Mouse (Mus musculus): ENCODE results near the gene Ttc28. TPM values are rescaled to one million over a fixed set of nuclear protein-coding genes. Genes with fewer than 3 reads are reported as not detected.

The Ttc28 gene
- polyA plus RNA-seq, 1 experiment: 0.04 TPM

DNA sequence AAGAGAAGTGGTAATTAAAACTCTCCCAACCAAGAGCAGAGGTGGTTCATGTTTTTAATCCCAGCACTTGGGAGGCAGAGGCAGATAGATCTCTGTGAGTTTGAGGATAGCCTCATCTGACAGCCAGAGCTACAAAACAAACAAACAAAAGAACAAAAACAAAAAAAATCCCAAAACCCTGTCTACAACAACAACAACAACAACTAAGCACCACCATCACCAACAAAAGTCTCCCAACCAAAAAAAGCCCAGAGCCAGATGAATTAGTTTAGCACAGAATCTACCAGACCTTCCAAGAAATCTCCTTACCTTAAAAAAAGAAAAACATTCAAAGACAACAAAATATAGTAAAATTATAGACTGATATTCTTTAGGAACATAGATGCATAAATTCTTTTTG is 20.7 kb downstream of the Ttc28 start:
- no peaks in the 10 kb centered on the region; the same call in 1 of the 2 replicates for H3K9me3 ChIP-seq (ENCODE audit: control insufficient read depth, low read length)
- no peaks in the 10 kb centered on the region for H3K4me1 ChIP-seq (ENCODE audit: control insufficient read depth)
- TF ChIP-seq TAL1 (IDR thresholded peaks at IDR 0.05; ENCODE audit: low read length): no peak
- TF ChIP-seq GATA1 (IDR thresholded peaks at IDR 0.05; ENCODE audit: low read length): no peak
- H3K27me3 ChIP-seq (ENCODE audit: control insufficient read depth): no peaks in the 10 kb centered on the region
- no peak overlapping the region for H3K4me3 ChIP-seq (replicated peaks)
- H3K36me3 ChIP-seq (ENCODE audit: control insufficient read depth): peaks cover 1% of the 10 kb centered on the region; the same call in 1 of the 2 replicates

DNA sequence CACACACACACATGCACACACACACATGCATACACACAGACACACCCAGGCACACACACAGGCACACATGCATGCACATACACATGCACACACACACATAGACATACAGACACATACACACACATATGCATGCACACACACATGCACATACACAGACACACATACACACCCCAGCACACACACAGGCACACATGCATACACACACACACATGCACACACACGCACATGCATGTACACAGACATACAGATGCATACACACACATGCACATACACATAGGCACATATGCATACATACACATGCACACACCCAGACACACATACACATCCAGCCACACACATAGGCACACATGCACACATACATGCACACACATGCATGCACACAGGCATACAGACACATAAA is 27.1 kb downstream of the Ttc28 start:
- Histone ChIP-seq H3K36me3 (ENCODE audit: control insufficient read depth) (no peaks in the 10 kb centered on the region), H3K4me3 (replicated peaks) (no peak overlapping the region), H3K9me3 (ENCODE audit: control insufficient read depth, low read length) (peaks cover 2% of the 10 kb centered on the region; the same call in 1 of the 2 replicates), H3K4me1 (ENCODE audit: control insufficient read depth) (peaks cover 2% of the 10 kb centered on the region; the same call in 1 of the 2 replicates), H3K27me3 (ENCODE audit: control insufficient read depth) (no peaks in the 10 kb centered on the region)
- TF ChIP-seq TAL1 (IDR thresholded peaks at IDR 0.05; ENCODE audit: low read length) (no peak), GATA1 (IDR thresholded peaks at IDR 0.05; ENCODE audit: low read length) (no peak)

DNA sequence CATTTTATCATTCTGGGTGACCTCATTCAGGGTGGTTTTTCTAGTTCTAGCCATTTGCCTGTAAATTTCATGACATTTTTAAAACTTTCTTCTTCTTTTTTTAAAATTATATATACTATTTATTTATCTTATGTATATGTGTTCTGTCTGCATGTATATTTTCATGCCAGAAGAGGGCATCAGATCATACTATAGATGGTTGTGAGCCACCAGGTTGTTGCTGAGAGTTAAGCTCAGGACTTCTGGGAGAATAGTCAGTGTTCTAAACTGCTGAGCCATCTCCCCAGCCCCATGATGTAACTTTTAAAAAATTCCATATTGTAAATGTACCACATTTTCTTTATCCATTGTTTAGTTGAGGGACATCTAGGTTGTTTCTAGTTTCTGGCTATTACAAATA is 29.3 kb downstream of the Ttc28 start:
- no peak overlapping the region for H3K4me3 ChIP-seq (replicated peaks)
- peaks cover 2% of the 10 kb centered on the region; the same call in 1 of the 2 replicates for H3K9me3 ChIP-seq (ENCODE audit: control insufficient read depth, low read length)
- peaks cover 2% of the 10 kb centered on the region; the same call in 1 of the 2 replicates for H3K4me1 ChIP-seq (ENCODE audit: control insufficient read depth)
- H3K36me3 ChIP-seq (ENCODE audit: control insufficient read depth): no peaks in the 10 kb centered on the region
- H3K27me3 ChIP-seq (ENCODE audit: control insufficient read depth): no peaks in the 10 kb centered on the region
- TF ChIP-seq TAL1 (IDR thresholded peaks at IDR 0.05; ENCODE audit: low read length): no peak
- no peak for TF ChIP-seq GATA1 (IDR thresholded peaks at IDR 0.05; ENCODE audit: low read length)

DNA sequence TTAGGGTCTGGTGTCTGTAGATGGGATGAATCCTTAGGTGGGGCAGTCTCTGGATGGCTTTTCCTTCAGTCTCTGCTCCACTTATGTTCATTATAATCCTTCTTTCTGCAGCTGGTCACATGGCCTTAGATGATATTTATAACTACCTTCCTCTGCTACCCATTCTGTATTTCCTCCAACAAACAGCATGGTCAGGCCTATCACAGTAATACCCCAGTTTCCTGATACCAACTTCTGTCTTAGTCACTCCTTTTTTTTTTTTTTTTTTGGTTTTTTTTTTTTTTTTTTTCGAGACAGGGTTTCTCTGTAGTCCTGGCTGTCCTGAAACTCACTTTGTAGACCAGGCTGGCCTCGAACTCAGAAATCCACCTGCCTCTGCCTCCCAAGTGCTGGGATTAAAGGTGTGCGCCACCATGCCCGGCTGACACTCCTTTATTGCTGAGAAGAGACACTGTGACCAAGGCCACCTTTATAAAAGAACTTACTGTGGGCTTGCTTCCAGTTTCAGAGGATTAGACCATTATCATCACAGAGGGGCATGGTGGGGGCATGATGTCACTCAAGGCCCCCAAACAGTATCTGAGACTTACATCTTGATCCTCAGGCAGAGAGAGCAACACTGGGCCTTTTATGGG is 30.5 kb downstream of the Ttc28 start:
- Histone ChIP-seq H3K27me3 (ENCODE audit: control insufficient read depth) (no peaks in the 10 kb centered on the region), H3K9me3 (ENCODE audit: control insufficient read depth, low read length) (peaks cover 2% of the 10 kb centered on the region; the same call in 1 of the 2 replicates), H3K36me3 (ENCODE audit: control insufficient read depth) (no peaks in the 10 kb centered on the region), H3K4me3 (replicated peaks) (no peak overlapping the region), H3K4me1 (ENCODE audit: control insufficient read depth) (peaks cover 2% of the 10 kb centered on the region; the same call in 1 of the 2 replicates)
- TF ChIP-seq GATA1 (IDR thresholded peaks at IDR 0.05; ENCODE audit: low read length) (no peak), TAL1 (IDR thresholded peaks at IDR 0.05; ENCODE audit: low read length) (no peak)

DNA sequence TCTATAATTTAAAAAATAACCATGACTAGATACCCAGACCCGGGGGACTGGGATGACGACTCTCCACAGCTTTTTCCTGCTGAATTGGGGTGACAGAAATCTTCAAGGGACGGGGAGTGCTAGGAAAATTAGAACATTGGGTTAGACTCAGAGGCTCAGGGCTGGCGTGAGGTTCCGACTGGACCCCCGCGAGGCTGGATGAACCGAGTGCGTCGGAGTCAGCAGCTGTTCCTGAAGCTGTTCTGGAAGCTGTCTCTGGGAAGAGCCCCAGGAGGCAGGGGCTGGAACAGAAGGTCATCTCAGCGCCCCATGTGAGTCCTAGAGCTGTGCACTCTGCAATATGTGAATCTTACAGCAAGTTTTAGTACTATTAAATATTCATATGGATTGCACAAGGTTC is 35.3 kb downstream of the Ttc28 start:
- H3K27me3 ChIP-seq (ENCODE audit: control insufficient read depth): no peaks in the 10 kb centered on the region
- TF ChIP-seq GATA1 (IDR thresholded peaks at IDR 0.05; ENCODE audit: low read length): no peak
- TF ChIP-seq TAL1 (IDR thresholded peaks at IDR 0.05; ENCODE audit: low read length): no peak
- H3K4me3 ChIP-seq (replicated peaks): no peak overlapping the region
- H3K36me3 ChIP-seq (ENCODE audit: control insufficient read depth): no peaks in the 10 kb centered on the region
- H3K9me3 ChIP-seq (ENCODE audit: control insufficient read depth, low read length): no peaks in the 10 kb centered on the region
- no peaks in the 10 kb centered on the region for H3K4me1 ChIP-seq (ENCODE audit: control insufficient read depth)

DNA sequence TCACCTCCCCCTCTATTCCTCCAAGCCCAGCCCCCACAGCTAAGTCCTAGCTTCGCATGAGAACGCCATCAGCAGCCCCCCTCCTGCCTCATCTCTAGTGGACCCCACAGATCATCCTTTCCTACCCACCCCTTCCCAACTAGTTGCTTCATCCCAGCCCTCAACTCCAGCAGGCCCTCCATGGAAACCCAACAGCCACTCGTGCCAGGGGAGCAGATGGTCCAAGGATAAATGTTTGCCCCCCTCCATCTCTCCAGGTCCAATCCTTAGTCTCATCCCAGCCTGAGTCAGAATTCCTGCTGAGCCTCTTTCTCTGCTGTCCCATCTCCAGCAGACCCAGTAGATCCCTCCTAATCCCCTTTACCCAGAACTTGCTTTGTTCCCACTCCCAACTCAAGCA is 36.6 kb downstream of the Ttc28 start:
- TF ChIP-seq GATA1 (IDR thresholded peaks at IDR 0.05; ENCODE audit: low read length) (no peak), TAL1 (IDR thresholded peaks at IDR 0.05; ENCODE audit: low read length) (no peak)
- H3K9me3 ChIP-seq (ENCODE audit: control insufficient read depth, low read length): no peaks in the 10 kb centered on the region
- no peaks in the 10 kb centered on the region for H3K27me3 ChIP-seq (ENCODE audit: control insufficient read depth)
- H3K4me3 ChIP-seq (replicated peaks): no peak overlapping the region
- no peaks in the 10 kb centered on the region for H3K4me1 ChIP-seq (ENCODE audit: control insufficient read depth)
- H3K36me3 ChIP-seq (ENCODE audit: control insufficient read depth): no peaks in the 10 kb centered on the region

DNA sequence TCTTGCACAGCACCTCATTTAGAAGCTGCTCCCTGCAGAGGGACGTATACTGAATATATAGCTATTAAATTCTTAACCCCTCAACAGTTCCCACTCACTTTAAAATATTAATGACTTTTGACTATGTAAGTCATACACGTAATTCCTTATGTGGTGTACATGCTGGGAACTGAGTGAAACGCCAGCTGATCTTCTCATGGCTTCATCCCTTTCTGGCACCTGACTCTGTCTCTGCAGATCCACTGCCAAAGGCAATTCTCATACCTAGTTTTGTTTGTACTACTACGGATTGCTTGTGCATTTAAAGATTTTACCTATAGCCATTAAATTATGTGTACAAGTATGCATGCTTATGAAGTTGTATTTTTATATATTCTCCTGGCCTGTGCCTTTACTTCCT is 39.9 kb downstream of the Ttc28 start:
- TF ChIP-seq GATA1 (IDR thresholded peaks at IDR 0.05; ENCODE audit: low read length) (no peak), TAL1 (IDR thresholded peaks at IDR 0.05; ENCODE audit: low read length) (no peak)
- Histone ChIP-seq H3K27me3 (ENCODE audit: control insufficient read depth) (no peaks in the 10 kb centered on the region), H3K4me1 (ENCODE audit: control insufficient read depth) (no peaks in the 10 kb centered on the region), H3K4me3 (replicated peaks) (no peak overlapping the region), H3K9me3 (ENCODE audit: control insufficient read depth, low read length) (no peaks in the 10 kb centered on the region), H3K36me3 (ENCODE audit: control insufficient read depth) (no peaks in the 10 kb centered on the region)

DNA sequence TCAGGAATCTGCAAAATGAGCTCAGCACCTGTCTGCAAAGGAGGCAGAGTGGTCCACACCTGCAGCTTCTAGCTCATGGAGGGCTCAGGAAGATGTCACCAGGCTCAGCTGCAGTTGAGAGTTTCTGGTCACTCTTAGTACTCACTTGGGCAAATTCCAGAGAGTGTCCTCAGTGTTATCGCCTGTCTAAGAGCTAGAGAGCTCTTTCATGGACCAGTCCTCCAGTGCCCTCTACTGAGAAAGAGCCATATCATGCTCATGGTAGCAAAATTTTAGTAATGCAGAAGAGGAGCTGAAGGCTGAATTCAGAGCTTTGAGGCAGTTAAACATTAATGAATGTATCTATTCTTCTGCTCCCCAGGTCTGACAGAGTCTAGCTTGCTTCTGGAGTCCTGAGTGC is 43.7 kb downstream of the Ttc28 start:
- no peaks in the 10 kb centered on the region for H3K9me3 ChIP-seq (ENCODE audit: control insufficient read depth, low read length)
- H3K4me3 ChIP-seq (replicated peaks): no peak overlapping the region
- no peaks in the 10 kb centered on the region for H3K36me3 ChIP-seq (ENCODE audit: control insufficient read depth)
- H3K4me1 ChIP-seq (ENCODE audit: control insufficient read depth): no peaks in the 10 kb centered on the region
- TF ChIP-seq GATA1 (IDR thresholded peaks at IDR 0.05; ENCODE audit: low read length) (no peak), TAL1 (IDR thresholded peaks at IDR 0.05; ENCODE audit: low read length) (no peak)
- H3K27me3 ChIP-seq (ENCODE audit: control insufficient read depth): no peaks in the 10 kb centered on the region

DNA sequence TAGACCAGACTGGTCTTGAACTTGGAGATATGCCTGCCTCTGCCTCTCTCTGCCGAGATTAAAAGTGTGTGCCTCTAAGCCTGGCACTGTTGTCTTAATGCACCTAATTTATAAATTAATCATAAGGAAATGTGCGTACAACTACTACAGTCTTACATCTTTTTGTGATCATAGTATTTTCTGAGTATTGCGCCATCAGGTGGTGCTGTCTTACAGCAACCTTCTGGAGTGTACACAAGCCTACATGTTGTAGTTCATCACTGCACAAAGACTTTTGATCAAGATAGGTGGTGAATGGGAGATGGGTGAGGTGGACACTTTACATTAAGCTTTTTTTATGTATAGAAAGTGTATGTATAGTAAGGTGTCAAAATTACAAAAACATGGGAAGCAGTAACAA is 45.0 kb downstream of the Ttc28 start:
- Histone ChIP-seq H3K4me1 (ENCODE audit: control insufficient read depth) (no peaks in the 10 kb centered on the region), H3K36me3 (ENCODE audit: control insufficient read depth) (no peaks in the 10 kb centered on the region)

DNA sequence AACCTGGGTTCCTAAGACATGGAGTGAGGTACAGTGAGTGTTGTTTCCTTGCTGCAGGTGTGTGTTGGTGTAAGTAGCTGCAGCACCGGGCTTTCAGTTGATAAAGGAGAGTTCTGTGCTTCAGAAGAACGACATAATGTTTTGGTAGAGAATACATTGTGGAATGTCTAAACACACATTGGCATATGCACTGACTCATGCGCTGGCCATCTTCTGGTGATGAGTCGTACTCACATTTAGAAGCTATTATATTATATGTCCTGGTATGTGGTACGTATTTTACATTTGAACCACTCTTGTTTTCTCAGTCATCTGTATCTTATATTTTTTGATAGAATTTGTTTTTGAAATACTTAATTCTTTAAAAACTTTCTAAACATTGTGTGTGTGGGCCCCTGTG is 46.2 kb downstream of the Ttc28 start:
- no peaks in the 10 kb centered on the region for H3K27me3 ChIP-seq (ENCODE audit: control insufficient read depth)
- no peaks in the 10 kb centered on the region for H3K4me1 ChIP-seq (ENCODE audit: control insufficient read depth)
- no peaks in the 10 kb centered on the region for H3K9me3 ChIP-seq (ENCODE audit: control insufficient read depth, low read length)
- no peak for TF ChIP-seq GATA1 (IDR thresholded peaks at IDR 0.05; ENCODE audit: low read length)
- no peak for TF ChIP-seq TAL1 (IDR thresholded peaks at IDR 0.05; ENCODE audit: low read length)
- no peaks in the 10 kb centered on the region for H3K36me3 ChIP-seq (ENCODE audit: control insufficient read depth)
- no peak overlapping the region for H3K4me3 ChIP-seq (replicated peaks)

More for the DNA sequence above, 45.0 kb downstream of the Ttc28 start:
- Histone ChIP-seq H3K4me3 (replicated peaks) (no peak overlapping the region), H3K9me3 (ENCODE audit: control insufficient read depth, low read length) (no peaks in the 10 kb centered on the region), H3K27me3 (ENCODE audit: control insufficient read depth) (no peaks in the 10 kb centered on the region)
- TF ChIP-seq GATA1 (IDR thresholded peaks at IDR 0.05; ENCODE audit: low read length) (no peak), TAL1 (IDR thresholded peaks at IDR 0.05; ENCODE audit: low read length) (no peak)

Measured in erythroblast, embryonic 14.5 days (primary cell).